Mouse (Mus musculus) urinary bladder, postnatal 25 days (tissue): ENCODE data around the gene Ankrd44.

Source experiments
- DNase-seq: peaks from one replicate; pipeline ENCODE4 v3.0.0; 2022; ENCODE audit warnings: low spot score

Gene Ankrd44

GRCm38 (mm10) chr1:54707036-54707887 lies 218.9 kb downstream of the Ankrd44 start:
- no peak for DNase-seq

- no peak for DNase-seq
These were observed 219.6 kb downstream of the Ankrd44 start for GRCm38 (mm10) chr1:54706621-54707020.

- no peak for DNase-seq
These were observed 222.7 kb downstream of the Ankrd44 start for GRCm38 (mm10) chr1:54703466-54703865.

- DNase-seq: no peak
These were observed 223.3 kb downstream of the Ankrd44 start for GRCm38 (mm10) chr1:54702918-54703317.

GRCm38 (mm10) chr1:54695396-54695795 lies 230.8 kb downstream of the Ankrd44 start:
- DNase-seq: no peak

- no peak for DNase-seq
These were observed 234.4 kb downstream of the Ankrd44 start for GRCm38 (mm10) chr1:54691824-54692223.

GRCm38 (mm10) chr1:54690291-54690965 lies 235.8 kb downstream of the Ankrd44 start:
- no peak for DNase-seq

- no peak for DNase-seq
These were observed 237.7 kb downstream of the Ankrd44 start for GRCm38 (mm10) chr1:54688441-54688840.

GRCm38 (mm10) chr1:54684316-54684715 lies 241.9 kb downstream of the Ankrd44 start:
- DNase-seq: no peak

GRCm38 (mm10) chr1:54679556-54679955 lies 246.6 kb downstream of the Ankrd44 start:
- no peak for DNase-seq

GRCm38 (mm10) chr1:54678037-54678436 lies 248.2 kb downstream of the Ankrd44 start:
- no peak for DNase-seq

- no peak for DNase-seq
These were observed 250.7 kb downstream of the Ankrd44 start for GRCm38 (mm10) chr1:54675478-54675877.

GRCm38 (mm10) chr1:54667991-54668390 lies 258.2 kb downstream of the Ankrd44 start:
- DNase-seq: no peak

GRCm38 (mm10) chr1:54665582-54666405 lies 260.4 kb downstream of the Ankrd44 start:
- no peak for DNase-seq

- DNase-seq: no peak
These were observed 261.1 kb downstream of the Ankrd44 start for GRCm38 (mm10) chr1:54665095-54665494.

GRCm38 (mm10) chr1:54660674-54661073 lies 265.5 kb downstream of the Ankrd44 start:
- DNase-seq: no peak

- DNase-seq: no peak
These were observed 267.6 kb downstream of the Ankrd44 start for GRCm38 (mm10) chr1:54658558-54658957.

GRCm38 (mm10) chr1:54648237-54648636 lies 277.9 kb downstream of the Ankrd44 start:
- no peak for DNase-seq

- DNase-seq: no peak
These were observed 278.8 kb downstream of the Ankrd44 start for GRCm38 (mm10) chr1:54647335-54647745.

GRCm38 (mm10) chr1:54640184-54640795 lies 285.9 kb downstream of the Ankrd44 start:
- DNase-seq: no peak

GRCm38 (mm10) chr1:54639506-54640078 lies 286.6 kb downstream of the Ankrd44 start:
- no peak for DNase-seq

- no peak for DNase-seq
These were observed 287.1 kb downstream of the Ankrd44 start for GRCm38 (mm10) chr1:54639076-54639475.
